Mouse (Mus musculus) hindlimb bud, embryonic 11.5 days (tissue): ENCODE data around the gene Pnpla7.
A peak's percentile ranks its signal among the peaks of the same experiment; 100 is the strongest.

Experiments
- DNase-seq: peaks from one replicate; pipeline ENCODE4 v3.0.0-alpha.2; 2012; ENCODE audit warnings: low read depth, low spot score; ENCODE audit errors: extremely low spot score

Gene Pnpla7

DNA sequence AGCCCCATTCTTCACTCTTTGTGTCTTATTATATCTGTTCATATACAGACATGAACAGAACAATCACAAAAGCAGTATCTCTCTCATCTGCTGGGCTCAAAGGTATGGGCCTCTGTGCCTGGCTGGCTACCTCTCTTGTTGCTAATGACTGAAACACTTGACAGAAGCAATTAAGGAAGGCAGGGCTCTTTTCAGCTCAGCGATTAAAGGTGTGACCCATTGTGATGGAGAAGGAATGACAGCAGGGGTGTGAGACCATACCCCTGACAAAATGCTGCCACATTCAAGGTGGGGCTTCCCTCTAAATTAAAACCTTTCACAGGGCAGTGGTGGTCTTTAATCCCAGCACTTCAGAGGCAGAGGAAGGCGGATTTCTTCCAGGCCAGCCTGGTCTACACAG, 11.9 kb downstream of the Pnpla7 start:
- no peak for DNase-seq

GRCm38 (mm10) chr2:24995332-24995731, 19.5 kb downstream of the Pnpla7 start:
- no peak for DNase-seq

DNA sequence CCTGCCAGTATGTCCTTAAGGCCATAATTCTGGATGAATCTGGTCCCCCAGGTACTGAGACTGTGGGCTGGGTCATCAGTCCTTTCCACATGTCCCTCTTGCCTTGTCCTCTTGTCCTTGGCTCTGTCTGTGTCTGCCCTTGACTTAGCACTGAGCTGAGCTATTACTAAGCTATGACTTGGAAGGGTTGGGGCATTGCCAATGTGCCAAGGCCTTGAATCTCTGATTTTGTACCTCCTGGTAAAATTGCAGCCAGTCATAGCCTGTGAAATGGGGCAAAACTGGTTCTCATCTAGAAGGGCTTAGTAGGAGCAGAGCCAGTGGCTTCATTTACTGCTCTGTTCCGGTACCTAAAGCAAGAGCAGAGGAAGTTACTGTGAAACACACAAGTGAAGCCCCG, 20.6 kb downstream of the Pnpla7 start:
- DNase-seq: no peak

GRCm38 (mm10) chr2:25000544-25001235, 24.9 kb downstream of the Pnpla7 start:
- peak; percentile 3 for DNase-seq

DNA sequence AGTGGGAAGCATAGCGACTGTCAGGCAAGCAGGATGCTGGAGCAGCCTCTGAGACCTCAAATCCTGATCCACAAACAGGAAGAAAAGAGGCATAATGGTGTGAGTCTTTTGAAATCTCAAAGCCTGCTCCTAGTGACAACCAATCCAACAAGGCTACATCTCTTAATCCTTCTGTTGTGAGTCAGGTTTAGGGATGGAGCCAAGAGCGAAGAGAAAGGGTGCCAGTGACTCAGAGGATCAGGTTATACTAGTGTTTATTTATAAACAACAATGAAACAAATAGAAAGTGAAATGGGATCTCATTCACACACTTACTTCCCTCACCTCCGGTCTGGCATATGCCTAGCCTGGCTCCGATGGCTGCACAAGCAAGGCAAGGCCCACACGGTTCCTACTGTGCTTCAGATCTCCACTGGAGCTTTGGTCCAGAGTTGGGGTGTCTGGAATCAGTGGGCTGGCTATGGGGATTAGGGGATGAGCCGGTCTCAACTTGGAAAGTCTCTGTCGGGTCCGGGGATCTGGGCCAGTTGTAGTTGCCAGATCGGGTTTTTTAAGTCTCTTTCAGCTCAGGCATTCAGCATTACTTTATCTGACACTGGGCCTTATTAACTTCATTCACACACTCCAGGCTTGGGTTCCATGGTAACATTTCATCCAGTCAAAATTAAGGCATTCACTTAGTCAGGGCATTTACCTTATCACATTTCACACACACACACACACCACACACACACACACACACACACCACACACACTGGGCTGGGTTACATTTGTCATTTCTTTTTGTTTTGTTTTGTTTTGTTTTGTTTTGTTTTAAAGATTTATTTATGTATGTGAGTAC, 28.3 kb downstream of the Pnpla7 start:
- DNase-seq: no peak

GRCm38 (mm10) chr2:25006767-25007166, 30.9 kb downstream of the Pnpla7 start:
- no peak for DNase-seq

- no peak for DNase-seq
Observed at GRCm38 (mm10) chr2:25008250-25008649, 32.4 kb downstream of the Pnpla7 start.

GRCm38 (mm10) chr2:25022678-25023077, 46.8 kb downstream of the Pnpla7 start:
- no peak for DNase-seq

DNA sequence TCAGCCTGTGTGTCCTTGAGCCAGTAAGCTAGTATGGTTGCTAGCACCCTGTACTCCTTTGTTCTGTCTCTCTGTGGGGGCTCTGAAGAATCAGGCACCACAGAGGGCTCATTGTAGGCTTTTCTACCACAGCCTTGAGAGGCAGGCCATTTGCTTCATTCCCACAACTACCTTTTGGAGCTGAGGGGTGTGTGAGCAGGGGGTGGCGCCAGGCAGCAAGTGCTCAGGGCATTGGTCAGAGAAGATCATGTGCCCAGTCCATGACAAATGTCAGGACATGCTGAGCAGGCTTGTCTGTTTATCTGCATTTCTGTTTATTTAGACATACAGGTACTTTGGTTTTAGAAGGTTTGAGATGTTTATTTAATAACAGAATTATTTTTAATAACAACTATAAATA, 49.3 kb downstream of the Pnpla7 start:
- DNase-seq: no peak

DNA sequence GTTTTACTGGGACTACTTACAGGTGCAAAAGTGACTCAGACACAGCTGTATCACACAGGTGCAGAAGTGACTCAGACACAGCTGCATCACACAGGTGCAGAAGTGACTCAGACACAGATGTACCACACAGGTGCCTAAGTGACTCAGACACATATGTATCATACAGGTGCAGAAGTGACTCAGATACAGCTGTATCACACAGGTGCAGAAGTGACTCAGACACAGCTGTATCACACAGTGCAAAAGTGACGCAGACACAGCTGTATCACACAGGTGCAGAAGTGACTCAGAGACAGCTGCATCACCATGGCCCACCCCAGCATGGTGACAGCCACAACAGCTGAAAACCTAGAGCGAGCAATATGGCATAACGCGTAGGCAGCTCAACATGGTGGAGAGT, 59.2 kb downstream of the Pnpla7 start:
- no peak for DNase-seq

DNA sequence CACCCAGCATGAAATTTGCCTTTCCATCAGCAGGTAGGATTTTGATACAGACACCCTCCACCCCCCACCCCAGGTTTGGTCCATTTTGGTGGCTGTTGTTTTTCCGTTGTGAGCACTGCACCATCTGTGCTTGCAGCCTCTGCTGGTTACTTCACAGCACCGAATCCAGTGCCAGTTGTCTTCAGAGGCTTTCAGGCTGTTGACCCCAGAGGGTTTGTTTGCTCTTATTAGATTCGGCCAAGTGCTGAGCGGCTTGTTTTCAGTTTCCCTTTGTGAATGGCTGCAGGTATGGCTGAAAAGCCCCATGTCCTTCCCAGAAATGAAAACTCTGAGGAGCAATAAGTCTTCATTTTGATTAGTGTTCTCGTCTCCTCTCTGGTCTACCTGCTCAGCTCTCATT, 64.3 kb downstream of the Pnpla7 start:
- no peak for DNase-seq

DNA sequence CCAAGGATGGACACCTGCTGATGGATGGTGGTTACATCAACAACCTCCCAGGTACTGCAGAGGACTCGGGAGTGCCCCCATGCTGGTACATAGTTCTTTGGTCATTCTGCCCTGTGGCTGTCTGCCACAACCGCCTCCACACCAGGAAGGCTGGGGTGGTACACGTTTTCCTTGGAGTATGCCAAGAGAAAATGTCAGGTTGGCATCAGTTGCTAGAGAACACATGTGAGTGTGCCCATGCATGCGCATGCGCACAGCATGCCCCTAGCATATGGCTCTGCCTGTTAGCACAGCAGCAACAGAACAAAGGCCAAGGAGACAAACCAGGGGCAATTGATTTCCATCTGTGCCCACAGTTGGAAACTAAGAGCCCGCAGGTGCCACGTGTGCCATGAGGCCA, 75.1 kb downstream of the Pnpla7 start:
- no peak for DNase-seq

GRCm38 (mm10) chr2:25051450-25051849, 75.6 kb downstream of the Pnpla7 start:
- DNase-seq: no peak

GRCm38 (mm10) chr2:25053101-25053500, 77.3 kb downstream of the Pnpla7 start:
- DNase-seq: no peak

DNA sequence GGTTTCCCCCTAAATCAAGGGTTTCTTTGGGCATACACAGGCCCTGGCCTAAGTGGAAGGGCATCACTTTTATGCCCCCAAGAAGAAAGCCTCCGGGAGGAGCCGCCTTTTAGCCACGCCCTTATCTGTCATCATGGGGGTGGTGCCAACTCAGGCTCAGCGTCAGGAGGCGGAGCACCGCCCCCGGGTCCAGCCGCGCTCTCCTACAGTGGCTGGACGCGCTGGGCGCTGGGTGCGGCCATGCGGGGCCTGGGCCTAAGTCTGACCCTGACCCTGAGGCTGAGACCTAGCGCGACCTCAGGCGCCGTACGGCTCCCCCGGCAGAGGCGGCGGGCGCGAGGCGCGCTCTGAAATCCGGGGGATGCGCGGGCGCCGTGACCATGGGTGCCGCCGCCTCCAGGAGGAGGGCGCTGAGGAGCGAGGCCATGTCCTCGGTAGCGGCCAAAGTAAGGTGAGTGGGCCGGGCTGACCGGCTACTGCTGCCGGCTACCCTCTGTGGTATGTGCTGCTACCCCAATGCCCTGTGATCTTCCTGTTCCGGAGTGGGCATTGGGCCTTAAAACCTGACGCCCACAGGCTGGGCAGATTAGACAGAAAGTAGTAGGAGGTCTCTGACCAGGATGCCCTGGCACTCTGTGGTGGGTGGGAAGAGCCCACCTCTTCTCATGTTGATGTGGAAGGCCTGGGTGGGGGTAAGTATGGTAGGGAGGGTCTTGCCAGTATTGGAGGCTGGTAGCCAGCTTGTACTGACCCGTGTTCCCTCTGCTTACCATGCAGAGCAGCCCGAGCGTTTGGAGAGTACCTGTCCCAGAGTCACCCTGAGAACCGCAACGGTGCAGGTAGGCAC, 78.6 kb downstream of the Pnpla7 start, which contains the start of gene Nsmf:
TSS of gene Nsmf (plus strand) at position 135 of the 847 bp plus-strand sequence.
- DNase-seq: peak; percentile 41

- DNase-seq: no peak
Observed at GRCm38 (mm10) chr2:25055068-25055405, 79.2 kb downstream of the Pnpla7 start.

DNA sequence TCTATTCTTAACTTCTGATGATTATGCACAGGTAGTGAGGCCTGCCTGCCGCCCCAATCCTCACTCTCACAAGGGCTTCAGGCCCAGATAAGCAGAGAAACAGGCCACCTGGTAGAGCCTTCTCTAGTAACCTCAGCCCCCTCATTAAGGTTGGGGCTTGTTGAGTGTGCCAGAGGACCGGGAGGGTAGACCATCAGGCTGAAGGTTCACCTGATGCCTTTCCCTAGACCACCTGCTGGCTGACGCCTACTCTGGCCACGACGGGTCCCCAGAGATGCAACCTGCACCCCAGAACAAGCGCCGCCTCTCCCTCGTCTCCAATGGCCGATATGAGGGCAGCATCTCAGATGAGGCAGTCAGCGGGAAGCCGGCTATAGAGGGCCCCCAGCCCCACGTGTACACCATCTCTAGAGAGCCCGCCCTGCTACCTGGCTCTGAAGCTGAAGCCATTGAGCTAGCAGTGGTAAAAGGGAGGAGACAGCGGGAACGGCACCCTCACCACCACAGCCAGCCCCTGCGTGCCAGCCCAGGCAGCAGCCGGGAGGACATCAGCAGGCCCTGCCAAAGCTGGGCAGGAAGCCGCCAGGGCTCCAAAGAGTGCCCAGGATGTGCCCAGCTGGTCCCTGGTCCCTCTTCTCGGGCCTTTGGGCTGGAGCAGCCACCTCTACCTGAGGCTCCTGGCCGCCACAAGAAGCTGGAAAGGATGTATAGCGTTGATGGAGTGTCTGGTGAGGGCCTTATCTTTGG, 79.7 kb downstream of the Pnpla7 start:
- no peak for DNase-seq

GRCm38 (mm10) chr2:25058926-25059325, 83.1 kb downstream of the Pnpla7 start:
- DNase-seq: no peak

GRCm38 (mm10) chr2:25063523-25063922, 87.7 kb downstream of the Pnpla7 start:
- DNase-seq: no peak

DNA sequence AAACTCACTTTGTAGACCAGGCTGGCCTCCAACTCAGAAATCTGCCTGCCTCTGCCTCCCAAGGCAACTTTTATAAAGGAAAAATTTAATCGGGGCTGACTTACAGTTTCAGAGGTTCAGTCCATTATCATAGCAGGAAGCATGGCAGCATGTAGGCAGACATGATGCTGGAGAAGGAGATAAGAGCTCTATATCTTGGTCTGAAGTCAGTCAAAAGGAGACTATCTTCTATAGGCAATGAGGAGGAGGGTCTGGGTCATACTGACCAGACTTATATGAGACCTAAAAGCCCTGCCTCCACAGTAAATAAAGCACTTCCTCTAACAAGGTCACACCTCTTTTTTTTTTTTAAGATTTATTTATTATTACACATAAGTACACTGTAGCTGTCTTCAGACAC, 88.5 kb downstream of the Pnpla7 start:
- DNase-seq: no peak

DNA sequence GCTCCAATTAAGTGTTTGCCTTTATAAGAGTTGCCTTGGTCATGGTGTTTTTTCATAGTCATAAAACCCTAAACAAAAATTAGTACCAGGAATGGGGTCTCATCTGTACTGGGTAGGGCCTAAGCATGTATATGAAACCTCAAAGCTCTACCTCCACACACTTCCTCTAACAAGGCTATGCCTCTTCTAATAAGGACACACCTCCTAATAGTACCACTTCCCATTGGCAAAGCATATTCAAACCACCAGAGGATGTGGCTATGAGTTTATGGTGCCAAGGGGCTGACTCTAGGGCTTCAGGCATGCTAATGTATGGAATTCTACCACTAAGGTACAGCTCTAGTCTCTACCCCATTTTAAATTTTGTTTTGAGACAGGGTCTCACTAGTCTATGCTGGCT, 89.7 kb downstream of the Pnpla7 start:
- no peak for DNase-seq
